Mouse (Mus musculus): ENCODE measurements around the gene Tbx6.

Gene Tbx6

DNA sequence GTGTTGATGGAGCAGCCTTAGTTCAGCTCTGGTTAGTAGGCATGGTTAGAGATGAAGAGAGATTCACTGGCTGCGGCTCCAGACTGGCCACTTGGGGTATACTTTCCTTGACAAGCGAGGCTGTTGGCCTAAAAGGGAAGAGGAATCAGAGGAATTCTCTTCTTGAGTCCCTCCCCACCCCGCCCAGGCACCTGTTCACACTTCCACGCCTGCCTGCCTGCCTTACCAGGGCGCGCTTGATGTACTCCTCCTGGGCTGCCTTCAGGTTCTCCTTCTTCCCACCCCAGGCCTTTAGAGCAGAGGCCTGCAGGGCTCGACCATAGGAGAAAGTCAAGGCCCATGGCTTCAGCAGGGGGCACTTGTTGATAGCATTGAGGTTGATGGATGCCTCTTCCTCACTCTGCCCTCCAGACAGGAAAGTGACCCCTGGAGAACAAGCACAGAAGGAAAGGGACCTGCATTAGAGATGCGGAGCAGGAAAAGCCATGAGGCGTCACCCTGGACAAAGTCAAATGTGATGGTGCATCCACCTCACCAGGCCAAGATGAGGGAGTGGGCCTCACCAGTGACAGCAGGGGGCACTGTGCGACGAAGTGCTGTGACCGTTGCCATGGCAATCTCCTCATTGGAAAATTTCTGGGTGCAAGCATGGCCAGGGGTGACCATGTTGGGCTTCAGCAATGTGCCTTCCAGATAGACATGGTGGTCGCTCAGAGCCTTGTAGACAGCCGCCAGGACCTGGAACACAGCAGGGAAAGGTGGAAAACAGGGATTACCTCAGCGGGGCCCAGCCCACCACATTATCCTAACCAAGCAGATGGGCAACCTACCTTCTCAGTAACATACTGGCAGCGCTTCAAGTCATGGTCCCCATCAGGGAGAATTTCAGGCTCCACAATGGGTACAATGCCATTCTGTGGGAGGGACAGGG is 14.4 kb downstream of the Tbx6 start:
- no peak for DNase-seq

- no peak for DNase-seq
Measured at GRCm38 (mm10) chr7:126796350-126796932, 15.2 kb downstream of the Tbx6 start.

DNA sequence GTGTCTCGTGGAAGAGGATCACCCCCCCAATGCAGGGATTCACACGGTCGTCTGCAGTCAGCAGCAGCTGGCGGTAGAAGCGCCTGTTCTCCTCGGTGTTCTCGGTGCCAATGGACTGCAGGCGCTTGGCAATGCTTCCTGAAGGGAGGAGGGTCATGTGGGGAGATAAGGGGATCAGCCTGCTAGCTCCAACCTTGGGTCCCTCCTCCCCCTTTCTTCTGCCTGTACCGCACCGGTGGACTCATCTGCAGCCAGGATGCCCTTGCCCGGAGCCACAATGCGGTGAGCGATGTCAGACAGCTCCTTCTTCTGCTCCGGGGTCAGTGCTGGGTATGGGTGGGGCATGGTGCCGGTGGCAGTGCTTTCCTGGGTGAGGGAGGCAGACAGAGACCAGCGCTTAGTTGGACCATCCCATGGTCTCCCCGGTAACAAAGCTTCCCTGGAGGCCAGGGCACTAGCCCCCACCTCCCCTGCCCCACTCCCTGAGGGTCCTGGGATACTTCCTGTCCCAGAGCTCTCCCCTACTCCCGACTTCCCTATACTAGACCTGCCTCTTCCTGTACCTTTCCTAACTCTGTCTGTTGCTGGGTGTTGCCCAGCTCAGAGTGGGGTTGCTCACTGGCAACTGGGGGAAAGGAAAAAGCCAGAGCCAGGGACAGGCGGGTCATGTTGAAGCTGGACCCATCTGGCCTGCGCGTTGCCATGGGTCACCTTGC is 16.3 kb downstream of the Tbx6 start, which contains the start of gene Fam57b:
Gene Fam57b, plus strand, starts transcription at position 258 of the 716 bp plus-strand sequence.
- DNase-seq: no peak

DNA sequence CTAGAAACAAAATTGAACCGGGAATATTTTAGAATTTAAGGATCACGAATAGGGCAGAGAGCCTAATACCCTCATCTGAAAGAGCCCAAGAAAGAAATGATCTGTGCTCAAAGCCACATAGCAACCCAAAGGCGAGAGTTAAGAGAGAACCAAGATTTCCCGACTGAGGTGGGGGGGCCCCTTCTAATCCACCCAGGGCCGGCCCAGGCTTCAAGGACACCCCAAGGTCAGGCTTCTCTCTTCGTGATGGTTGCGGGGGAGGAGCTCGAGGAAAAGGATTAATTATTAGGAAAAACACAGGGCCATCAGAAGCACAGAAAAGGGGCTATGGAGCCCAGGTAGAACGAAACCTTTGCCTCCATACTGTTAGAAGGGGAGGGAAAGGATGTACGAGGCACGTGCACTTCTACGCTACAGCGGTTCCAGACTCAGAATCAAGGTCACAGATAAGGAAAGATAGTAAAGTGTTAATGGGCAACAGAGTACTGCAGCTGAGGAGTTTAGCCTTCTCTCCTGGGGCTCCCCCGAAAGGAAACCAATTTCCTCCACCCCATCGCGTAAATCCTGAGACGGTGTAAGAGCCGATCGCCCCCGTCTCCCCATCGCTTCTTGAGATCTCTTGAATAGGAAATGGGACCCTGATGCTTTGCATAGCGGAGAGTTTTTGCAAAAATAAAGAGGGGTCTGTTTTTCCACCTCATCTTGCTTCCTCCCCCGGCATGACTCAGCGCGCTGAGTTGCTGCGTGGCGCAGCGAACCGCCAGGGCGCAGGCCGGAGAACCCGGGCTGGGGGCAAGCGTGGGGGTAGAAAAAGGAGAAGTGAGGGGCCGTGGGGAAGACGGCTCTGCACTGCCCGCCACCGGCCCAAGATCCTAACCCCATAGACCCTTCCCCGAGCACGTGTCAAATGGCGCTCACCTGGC is 17.1 kb downstream of the Tbx6 start:
- no peak for DNase-seq

DNA sequence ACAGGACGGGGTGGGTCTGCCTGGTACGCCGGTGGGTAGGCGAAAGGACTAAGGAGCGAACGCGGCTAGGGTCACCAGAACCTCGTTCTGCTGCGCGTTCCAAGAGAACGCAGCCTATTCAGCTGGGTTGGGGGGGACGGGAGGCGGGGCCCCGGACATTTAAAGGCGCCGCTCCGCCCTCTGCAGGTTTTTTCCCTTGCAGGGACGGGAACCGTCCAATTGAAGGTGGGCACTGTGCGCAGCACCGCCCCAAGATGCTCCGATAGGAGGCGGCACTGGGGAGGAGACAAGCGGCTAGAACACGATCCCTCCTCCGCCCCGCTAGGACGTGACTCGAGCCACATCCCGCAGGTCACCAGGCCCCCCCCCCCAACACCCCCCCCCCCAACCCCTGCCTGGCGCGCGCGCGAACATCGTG is 17.8 kb downstream of the Tbx6 start:
- peak; percentile 97 for DNase-seq

DNA sequence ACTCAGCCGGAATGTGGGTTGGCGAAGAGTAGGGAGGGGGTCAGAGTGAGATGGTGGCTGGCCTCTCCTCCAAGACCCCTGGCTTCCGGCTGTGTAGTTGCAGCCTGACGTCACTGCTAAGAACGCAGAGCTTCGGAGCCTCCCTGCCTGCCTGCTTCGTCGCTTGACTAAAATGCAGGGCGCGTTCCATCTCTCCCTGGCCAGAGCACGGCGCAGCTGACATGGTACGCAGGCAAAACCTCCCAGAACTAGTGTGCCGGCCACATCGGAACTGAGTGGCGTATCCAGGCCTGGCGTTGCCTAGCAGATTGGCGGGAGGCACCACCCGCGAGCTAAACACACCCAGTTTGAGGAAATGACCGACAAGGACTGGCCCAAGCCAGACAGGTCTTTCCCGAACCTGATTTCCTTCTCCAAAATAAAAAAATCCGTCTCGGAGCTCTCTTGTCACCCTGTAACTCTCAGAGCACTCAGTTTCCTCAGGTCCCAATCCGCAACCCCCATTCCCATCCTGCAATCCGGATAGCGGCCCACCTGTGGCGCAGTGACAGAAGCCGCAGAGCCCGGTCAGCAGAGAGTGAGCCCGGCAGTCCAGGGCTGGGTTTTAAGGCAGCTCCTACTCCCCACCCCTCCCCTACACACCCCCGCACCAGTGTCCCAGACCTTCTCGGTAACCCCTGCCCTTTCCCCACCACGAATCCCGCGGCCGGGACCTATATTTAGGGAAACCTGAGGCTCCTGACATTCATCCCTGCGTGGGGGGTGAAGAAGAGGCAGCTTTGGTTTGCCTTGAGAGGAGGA is 18.4 kb downstream of the Tbx6 start:
- DNase-seq: no peak

DNA sequence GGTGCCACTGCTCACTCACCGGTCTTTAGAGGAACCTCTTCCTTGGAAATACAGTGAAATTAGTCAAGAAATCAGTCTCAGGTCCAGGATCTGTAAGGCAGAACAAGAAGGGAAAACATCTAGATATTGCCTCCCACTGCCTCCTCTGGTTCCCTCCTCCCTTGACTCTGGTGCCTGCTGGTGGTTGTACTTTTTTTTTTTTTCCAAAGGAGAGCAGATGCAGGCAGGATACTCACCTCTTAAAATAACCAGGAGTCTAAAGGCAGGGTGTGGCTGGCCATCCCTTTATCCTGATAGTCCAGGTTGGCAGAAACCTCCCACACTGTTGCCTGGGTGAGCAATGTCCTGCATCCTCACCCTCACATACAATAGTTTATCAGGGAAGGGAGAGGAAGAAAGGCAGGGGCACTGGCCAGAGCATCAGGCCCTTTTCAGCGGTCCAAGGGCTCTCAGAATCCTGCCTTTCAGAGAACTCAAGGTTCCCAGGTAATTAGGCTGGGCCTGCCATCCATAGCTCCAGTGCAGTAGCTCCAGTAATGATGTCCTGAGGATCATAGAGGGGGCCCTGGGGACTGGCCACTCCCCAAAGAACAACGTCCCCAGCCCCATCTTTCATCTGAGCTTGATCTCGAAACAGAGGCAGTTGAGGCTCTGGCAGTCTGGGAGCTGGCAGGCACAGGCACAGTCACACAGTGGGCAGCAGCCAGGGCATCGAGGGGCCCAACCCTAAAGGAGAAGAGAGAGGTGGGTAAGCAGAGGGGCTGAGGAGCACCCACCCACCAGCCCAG is 19.2 kb downstream of the Tbx6 start:
- no peak for DNase-seq

DNA sequence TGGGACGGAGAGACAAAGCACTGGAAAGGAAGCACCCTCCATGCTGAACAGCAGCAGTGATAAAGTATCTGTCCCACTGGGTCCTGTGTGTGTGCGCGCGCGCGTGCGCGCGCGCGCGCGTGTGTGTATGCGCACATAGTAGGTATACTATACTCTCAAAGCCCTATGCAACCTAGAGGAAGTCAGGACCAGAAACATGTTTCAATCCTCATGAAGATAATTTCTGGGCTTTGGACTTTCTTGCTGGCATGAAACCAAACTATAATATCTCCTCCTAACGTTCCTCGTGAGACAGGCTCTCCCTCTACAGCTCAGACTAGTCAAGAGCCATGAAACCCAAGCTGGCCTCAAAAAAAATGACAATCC is 19.8 kb downstream of the Tbx6 start:
- no peak for DNase-seq

DNA sequence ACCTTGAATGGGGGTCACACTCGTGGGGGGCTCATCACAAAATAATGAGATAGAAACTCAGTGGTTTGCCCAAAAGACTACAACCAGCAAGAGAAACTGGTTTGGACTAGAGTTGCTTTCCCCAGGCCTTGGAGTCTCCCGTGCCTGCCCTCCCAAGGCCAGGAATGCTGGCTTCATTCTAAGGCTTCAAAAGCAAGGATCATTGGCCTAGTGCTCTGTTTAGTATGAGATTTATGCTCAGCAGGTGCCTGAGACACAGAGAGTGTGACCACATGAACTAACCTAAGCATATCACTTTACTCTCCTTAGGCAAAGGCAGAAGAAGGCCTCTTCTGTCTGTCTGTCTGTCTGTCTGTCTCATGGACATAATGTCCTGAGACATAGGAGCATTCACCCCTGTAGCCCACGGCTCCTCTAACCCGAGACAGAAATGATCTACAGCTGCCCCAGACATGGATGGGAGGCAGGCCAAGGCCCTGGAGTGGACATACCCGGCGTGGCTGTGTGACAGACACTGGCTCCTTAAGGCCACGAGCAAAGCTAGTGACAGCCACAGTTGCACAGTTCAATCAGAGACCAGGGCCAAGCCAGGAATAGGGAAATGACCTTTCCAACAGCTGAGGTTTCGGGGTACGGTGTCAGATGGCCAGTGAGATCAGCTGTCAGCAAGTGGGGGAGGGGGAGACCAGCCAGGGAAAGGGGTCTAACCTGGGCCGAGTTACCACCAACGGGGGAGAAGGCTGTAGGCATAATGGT is 21.0 kb downstream of the Tbx6 start:
- DNase-seq: no peak

DNA sequence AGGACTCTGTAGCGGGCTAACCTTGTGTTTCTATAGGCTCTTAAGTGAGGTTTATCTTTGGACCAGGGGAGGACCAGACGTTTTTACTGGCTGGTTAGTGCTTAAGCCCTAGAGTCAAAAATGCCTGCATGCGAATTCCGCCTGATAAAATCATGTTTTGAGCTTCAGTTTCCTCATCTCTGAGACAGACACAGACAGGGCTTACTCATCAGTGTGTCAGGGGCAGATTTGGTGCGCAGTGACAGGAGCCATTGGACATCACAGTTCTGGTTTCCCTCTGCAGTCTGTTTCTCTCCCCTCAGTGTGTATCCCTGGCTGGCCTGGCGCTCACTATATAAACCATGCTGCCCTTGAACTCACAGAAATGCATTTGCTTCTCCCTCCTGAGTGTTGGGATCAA is 21.9 kb downstream of the Tbx6 start:
- no peak for DNase-seq

DNA sequence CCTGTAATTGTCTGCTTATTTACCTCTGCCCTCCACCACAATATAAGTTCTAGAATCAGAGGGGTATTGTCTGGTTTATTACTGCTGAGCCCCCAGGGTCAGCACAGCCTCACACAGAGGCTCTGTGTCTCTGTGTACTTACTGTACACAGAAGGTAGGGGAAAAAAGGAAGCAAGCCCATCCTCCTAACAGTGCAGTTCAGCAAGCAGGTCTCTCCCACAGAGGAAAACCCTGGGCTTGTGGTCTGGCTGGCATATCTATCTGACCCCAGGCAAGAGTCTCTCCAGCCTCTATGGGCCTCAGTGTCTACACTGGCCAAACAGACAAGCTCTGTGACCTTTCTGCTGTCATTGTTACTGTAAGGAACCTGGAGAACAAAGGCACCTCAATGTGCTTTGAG is 22.5 kb downstream of the Tbx6 start:
- no peak for DNase-seq

GRCm38 (mm10) chr7:126806956-126807355 is 25.7 kb downstream of the Tbx6 start:
- DNase-seq: no peak

DNA sequence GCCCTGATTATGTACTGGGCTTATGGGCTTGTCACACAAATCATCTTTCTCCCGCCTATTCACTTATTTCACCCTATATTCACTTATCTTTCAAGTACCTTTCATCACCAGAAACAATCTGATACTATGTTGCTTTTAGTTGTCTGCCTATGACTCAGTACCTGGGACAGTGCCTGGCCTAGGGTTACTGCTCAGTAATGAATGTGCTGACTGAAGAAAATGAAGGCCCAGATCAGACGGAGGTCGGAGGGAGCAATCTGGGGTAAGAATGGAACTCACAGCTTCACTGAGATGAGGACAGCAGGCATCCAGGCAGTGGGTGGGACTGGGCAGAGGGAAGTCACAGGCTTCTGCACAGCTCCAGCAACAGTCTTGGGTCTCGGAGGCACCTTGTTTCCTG is 26.1 kb downstream of the Tbx6 start:
- DNase-seq: no peak

- DNase-seq: peak; percentile 54
Measured at GRCm38 (mm10) chr7:126808703-126809455, 27.6 kb downstream of the Tbx6 start.

GRCm38 (mm10) chr7:126809723-126810369 is 28.6 kb downstream of the Tbx6 start:
- no peak for DNase-seq

GRCm38 (mm10) chr7:126815726-126816222 is 34.5 kb downstream of the Tbx6 start:
- DNase-seq: no peak

- DNase-seq: no peak
Measured at GRCm38 (mm10) chr7:126816494-126816893, 35.2 kb downstream of the Tbx6 start.

DNA sequence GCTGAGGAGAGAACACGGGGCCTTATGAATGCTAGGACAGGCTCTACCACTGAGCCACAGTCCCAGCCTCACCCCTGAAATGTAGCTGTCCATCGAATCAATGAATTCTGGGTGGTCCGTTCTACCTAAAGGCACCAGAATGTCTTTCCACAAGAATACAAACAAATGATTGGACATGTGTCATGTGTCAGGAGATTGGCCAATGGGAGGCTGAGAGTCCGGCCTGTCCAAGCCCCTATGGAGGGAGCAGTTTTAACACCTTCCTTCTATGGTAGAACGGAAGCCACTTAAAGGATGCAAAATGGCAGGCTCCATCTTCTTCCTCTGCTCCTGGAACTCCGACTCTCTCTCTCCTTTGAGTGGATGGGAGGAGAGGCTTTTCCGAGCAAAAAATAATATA is 36.3 kb downstream of the Tbx6 start:
- no peak for DNase-seq

DNA sequence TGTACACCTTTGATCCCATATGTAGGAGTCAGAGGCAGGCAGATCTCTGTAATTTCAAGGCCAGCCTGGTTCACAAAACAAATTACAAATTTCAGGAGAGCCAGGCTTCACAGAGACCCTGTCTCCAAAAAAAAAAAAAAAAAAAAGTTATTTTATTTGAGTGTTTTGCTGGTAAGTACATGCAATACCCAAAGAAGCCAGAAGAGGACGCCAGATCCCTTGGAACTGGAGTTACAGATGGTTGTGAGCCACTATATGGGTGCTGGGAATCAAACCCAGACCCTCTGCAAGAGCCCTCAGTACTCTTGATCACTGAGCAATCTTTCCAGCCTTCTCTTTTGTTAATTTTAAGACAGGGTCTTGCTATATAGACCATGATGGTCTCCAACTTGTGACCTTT is 37.5 kb downstream of the Tbx6 start:
- DNase-seq: no peak

All from thymus, postnatal 25 days (tissue).